Mouse (Mus musculus): ENCODE data around the gene Gm49368. TPM values are rescaled to one million over a fixed set of nuclear protein-coding genes. Genes with fewer than 3 reads are reported as not detected.
"Not testable (repeated sequence)": the region's sequence is repeated elsewhere in the genome, so short reads cannot be mapped to it uniquely, and the experiment has no call there.

The Gm49368 gene
- polyA plus RNA-seq (2012; fragmentation: generic; extraction: Trizol): not detected
- long read RNA-seq, experiment 1: 0 reads
- long read RNA-seq, experiment 2: 0 reads

DNA sequence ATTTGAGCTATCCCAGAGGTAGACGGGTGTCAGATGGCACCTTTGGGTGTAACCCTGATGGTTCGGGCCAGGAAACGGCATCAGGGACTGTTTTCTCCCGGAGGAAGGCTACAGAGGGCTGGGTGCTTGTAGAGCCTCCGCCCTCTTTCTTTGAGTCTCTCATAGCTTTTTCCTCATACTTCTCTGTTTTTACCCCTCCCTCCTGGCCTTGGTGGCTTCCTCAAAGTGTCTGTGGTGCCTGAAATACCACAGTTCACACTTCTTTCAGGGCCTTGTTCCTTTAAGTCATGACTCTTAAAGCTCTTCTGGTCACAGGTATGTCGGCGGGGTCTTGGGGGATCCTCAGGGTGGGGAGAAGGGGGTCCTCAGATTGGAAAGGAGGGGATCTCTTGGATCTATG is at the start of gene Gm49368, which contains the start of gene Itgam:
TSS of gene Gm49368 (plus strand) at position 228 of the 400 bp plus-strand sequence.
TSS of gene Itgam (plus strand) at position 185 of the 400 bp plus-strand sequence.
- Histone ChIP-seq H3K27me3 (ENCODE audit: control insufficient read depth, insufficient read depth, insufficient read length) (peaks cover 13% of the 10 kb centered on the region), H3K4me3 (ENCODE audit: insufficient read depth, poor library complexity, severe bottlenecking) (no peak within 1 kb of the TSS), H3K36me3 (ENCODE audit: control insufficient read depth, insufficient read depth) (no peaks in the 10 kb centered on the region), H3K79me3 (ENCODE audit: low read depth) (no peaks in the 10 kb centered on the region), H3ac (ENCODE audit: control insufficient read depth, insufficient read length, low read depth) (no peak within 1 kb of the TSS), H3K79me2 (ENCODE audit: control insufficient read depth, insufficient read depth) (no peaks in the 10 kb centered on the region)
- no peak for TF ChIP-seq CTCF (IDR thresholded peaks at IDR 0.05; ENCODE audit: control insufficient read depth, insufficient read depth, insufficient read length)
- no peak for TF ChIP-seq MYOD1 (IDR thresholded peaks at IDR 0.05; ENCODE audit: control insufficient read depth, insufficient read length, low read depth)
- no peak for TF ChIP-seq MAX (IDR thresholded peaks at IDR 0.05)
- TF ChIP-seq CEBPB (IDR thresholded peaks at IDR 0.05; ENCODE audit: low read depth): no peak
- TF ChIP-seq FOSL1 (IDR thresholded peaks at IDR 0.05; ENCODE audit: insufficient read depth, low read length, poor library complexity, severe bottlenecking): no peak
- TF ChIP-seq USF1 (IDR thresholded peaks at IDR 0.05; ENCODE audit: low read depth): no peak
- no peak for TF ChIP-seq MYOG (IDR thresholded peaks at IDR 0.05; ENCODE audit: control insufficient read depth, extremely low read depth, insufficient read length)

DNA sequence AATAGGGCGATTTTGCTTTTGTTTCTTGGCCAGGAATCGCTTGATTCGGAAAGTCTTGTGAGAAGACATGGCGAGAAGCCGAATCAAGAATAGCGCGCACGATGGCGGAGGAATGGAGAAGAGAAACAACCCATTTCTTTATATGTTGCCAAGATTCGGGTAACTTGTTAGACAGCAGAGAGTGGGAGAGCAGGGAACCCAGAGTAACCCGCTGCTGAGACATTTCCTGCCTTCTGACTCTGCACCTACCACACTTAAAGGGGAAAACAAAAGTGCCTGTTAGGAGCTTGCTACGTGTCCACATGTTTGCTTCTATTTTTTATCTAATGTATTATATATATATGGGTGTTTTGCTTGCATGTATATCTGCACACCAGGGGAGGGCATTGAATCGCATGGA is 49.4 kb upstream of the Gm49368 start:
- no peak overlapping the region for H3ac ChIP-seq (ENCODE audit: control insufficient read depth, insufficient read length, low read depth)
- H3K36me3 ChIP-seq (ENCODE audit: control insufficient read depth, insufficient read depth): no peaks in the 10 kb centered on the region
- H3K79me3 ChIP-seq (ENCODE audit: low read depth): no peaks in the 10 kb centered on the region

DNA sequence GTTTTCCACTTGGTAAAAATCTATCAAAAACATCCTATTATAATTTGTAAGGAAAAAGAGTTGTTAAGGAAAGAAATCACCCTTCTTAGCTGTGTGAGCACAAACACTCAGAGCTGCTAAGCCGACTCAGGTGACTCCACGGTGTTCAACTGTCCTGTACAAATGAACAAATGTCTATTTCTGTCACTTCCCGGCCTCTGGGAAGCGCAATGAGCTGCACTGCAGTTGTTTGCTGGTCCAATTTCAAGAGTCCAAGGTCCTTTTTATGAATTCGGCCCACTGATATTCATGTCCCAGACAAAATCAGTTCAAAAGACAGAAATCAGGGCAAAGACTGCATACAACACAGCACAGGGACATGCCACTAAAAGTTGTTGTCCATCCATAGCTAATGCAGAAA is 46.3 kb upstream of the Gm49368 start:
- H3K79me2 ChIP-seq (ENCODE audit: control insufficient read depth, insufficient read depth); H3K27me3 ChIP-seq (ENCODE audit: control insufficient read depth, insufficient read depth, insufficient read length); H3K79me3 ChIP-seq (ENCODE audit: low read depth); H3ac ChIP-seq (ENCODE audit: control insufficient read depth, insufficient read length, low read depth); H3K4me3 ChIP-seq (ENCODE audit: insufficient read depth, poor library complexity, severe bottlenecking); H3K36me3 ChIP-seq (ENCODE audit: control insufficient read depth, insufficient read depth): not testable (repeated sequence)

More for the DNA sequence above, 49.4 kb upstream of the Gm49368 start:
- Histone ChIP-seq H3K27me3 (ENCODE audit: control insufficient read depth, insufficient read depth, insufficient read length) (no peaks in the 10 kb centered on the region), H3K4me3 (ENCODE audit: insufficient read depth, poor library complexity, severe bottlenecking) (no peak overlapping the region), H3K79me2 (ENCODE audit: control insufficient read depth, insufficient read depth) (no peaks in the 10 kb centered on the region)
- TF ChIP-seq MAX (IDR thresholded peaks at IDR 0.05): no peak
- TF ChIP-seq FOSL1 (IDR thresholded peaks at IDR 0.05; ENCODE audit: insufficient read depth, low read length, poor library complexity, severe bottlenecking): no peak
- TF ChIP-seq CTCF (IDR thresholded peaks at IDR 0.05; ENCODE audit: control insufficient read depth, insufficient read depth, insufficient read length): no peak
- TF ChIP-seq USF1 (IDR thresholded peaks at IDR 0.05; ENCODE audit: low read depth): no peak
- no peak for TF ChIP-seq MYOD1 (IDR thresholded peaks at IDR 0.05; ENCODE audit: control insufficient read depth, insufficient read length, low read depth)
- no peak for TF ChIP-seq CEBPB (IDR thresholded peaks at IDR 0.05; ENCODE audit: low read depth)
- TF ChIP-seq MYOG (IDR thresholded peaks at IDR 0.05; ENCODE audit: control insufficient read depth, extremely low read depth, insufficient read length): no peak

DNA sequence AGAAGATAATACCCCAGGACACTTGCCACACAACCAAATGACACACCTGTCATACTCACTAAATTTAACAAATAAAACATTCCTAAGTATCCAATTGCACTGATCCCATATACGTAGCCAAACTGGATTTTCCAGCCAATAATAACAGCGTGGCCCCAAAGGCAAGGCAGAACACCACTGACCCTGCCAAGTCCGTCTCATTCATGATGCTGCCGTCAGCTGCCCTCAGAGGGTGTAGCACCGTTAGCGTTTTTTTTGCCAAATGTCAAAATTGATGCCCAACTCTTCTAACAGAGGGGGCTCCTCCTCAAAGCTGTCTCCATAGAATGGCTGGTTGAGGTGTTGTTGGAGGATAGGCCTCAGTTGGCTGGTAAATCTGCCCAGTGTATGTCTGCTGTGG is 45.8 kb upstream of the Gm49368 start:
- no peak for TF ChIP-seq CEBPB (IDR thresholded peaks at IDR 0.05; ENCODE audit: low read depth)
- TF ChIP-seq FOSL1 (IDR thresholded peaks at IDR 0.05; ENCODE audit: insufficient read depth, low read length, poor library complexity, severe bottlenecking): no peak
- TF ChIP-seq CTCF (IDR thresholded peaks at IDR 0.05; ENCODE audit: control insufficient read depth, insufficient read depth, insufficient read length): no peak
- no peak for TF ChIP-seq MYOG (IDR thresholded peaks at IDR 0.05; ENCODE audit: control insufficient read depth, extremely low read depth, insufficient read length)
- TF ChIP-seq MAX (IDR thresholded peaks at IDR 0.05): no peak
- no peak for TF ChIP-seq MYOD1 (IDR thresholded peaks at IDR 0.05; ENCODE audit: control insufficient read depth, insufficient read length, low read depth)
- TF ChIP-seq USF1 (IDR thresholded peaks at IDR 0.05; ENCODE audit: low read depth): no peak
- Histone ChIP-seq H3K36me3 (ENCODE audit: control insufficient read depth, insufficient read depth) (no peaks in the 10 kb centered on the region), H3K4me3 (ENCODE audit: insufficient read depth, poor library complexity, severe bottlenecking) (no peak overlapping the region), H3K79me3 (ENCODE audit: low read depth) (no peaks in the 10 kb centered on the region), H3K27me3 (ENCODE audit: control insufficient read depth, insufficient read depth, insufficient read length) (no peaks in the 10 kb centered on the region), H3ac (ENCODE audit: control insufficient read depth, insufficient read length, low read depth) (no peak overlapping the region), H3K79me2 (ENCODE audit: control insufficient read depth, insufficient read depth) (no peaks in the 10 kb centered on the region)

DNA sequence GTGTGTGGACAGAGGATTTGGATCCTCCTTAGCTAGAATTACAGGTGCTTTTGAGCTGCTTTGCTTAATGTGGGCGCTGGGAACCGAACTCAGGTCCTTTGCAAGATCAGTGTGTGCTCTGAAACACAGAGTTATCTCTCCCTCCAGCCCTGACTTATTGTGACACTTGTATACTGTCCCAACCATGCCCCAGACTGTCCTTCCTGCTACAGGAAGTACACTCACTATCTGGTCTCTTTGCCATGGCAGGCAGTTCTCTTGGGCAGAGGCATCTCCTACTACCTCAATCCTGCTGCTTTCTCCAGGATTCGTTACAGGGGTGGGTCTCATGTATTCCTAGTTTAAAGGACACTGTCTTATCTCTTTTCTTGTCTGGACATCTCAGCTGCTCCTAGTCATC is 44.2 kb upstream of the Gm49368 start:
- no peaks in the 10 kb centered on the region for H3K79me2 ChIP-seq (ENCODE audit: control insufficient read depth, insufficient read depth)
- no peak overlapping the region for H3K4me3 ChIP-seq (ENCODE audit: insufficient read depth, poor library complexity, severe bottlenecking)
- no peak overlapping the region for H3ac ChIP-seq (ENCODE audit: control insufficient read depth, insufficient read length, low read depth)
- no peaks in the 10 kb centered on the region for H3K27me3 ChIP-seq (ENCODE audit: control insufficient read depth, insufficient read depth, insufficient read length)
- no peaks in the 10 kb centered on the region for H3K79me3 ChIP-seq (ENCODE audit: low read depth)
- no peaks in the 10 kb centered on the region for H3K36me3 ChIP-seq (ENCODE audit: control insufficient read depth, insufficient read depth)
- TF ChIP-seq MYOD1 (IDR thresholded peaks at IDR 0.05; ENCODE audit: control insufficient read depth, insufficient read length, low read depth) (no peak), USF1 (IDR thresholded peaks at IDR 0.05; ENCODE audit: low read depth) (no peak), FOSL1 (IDR thresholded peaks at IDR 0.05; ENCODE audit: insufficient read depth, low read length, poor library complexity, severe bottlenecking) (no peak), MAX (IDR thresholded peaks at IDR 0.05) (no peak), CEBPB (IDR thresholded peaks at IDR 0.05; ENCODE audit: low read depth) (no peak), CTCF (IDR thresholded peaks at IDR 0.05; ENCODE audit: control insufficient read depth, insufficient read depth, insufficient read length) (no peak), MYOG (IDR thresholded peaks at IDR 0.05; ENCODE audit: control insufficient read depth, extremely low read depth, insufficient read length) (no peak)

DNA sequence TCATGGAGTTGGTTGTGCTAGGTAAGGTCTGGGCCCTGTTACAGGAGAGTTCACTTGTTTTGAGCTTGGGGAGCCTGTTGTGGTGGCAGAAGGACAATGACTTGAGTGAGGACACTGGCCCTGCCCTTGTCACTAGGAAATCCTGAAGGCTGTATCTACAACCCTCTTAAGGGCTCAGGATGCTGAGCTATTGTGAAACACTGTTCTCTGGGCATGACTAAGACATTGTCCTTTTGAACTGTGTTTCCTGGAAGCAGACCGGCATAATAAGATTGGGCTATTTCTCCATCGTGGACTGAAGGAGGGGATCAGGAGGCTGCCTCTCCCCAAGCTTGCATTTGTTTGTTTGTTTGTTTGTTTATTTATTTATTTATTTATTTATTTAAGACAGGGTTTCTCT is 43.3 kb upstream of the Gm49368 start:
- Histone ChIP-seq H3K79me2 (ENCODE audit: control insufficient read depth, insufficient read depth) (no peaks in the 10 kb centered on the region), H3ac (ENCODE audit: control insufficient read depth, insufficient read length, low read depth) (no peak overlapping the region), H3K27me3 (ENCODE audit: control insufficient read depth, insufficient read depth, insufficient read length) (no peaks in the 10 kb centered on the region), H3K79me3 (ENCODE audit: low read depth) (no peaks in the 10 kb centered on the region), H3K36me3 (ENCODE audit: control insufficient read depth, insufficient read depth) (no peaks in the 10 kb centered on the region), H3K4me3 (ENCODE audit: insufficient read depth, poor library complexity, severe bottlenecking) (no peak overlapping the region)
- TF ChIP-seq MYOG (IDR thresholded peaks at IDR 0.05; ENCODE audit: control insufficient read depth, extremely low read depth, insufficient read length): no peak

Measured in C2C12 (cell line).